Mouse (Mus musculus) gastrocnemius, adult 8-10 months (tissue): ENCODE results near the gene Slc22a18. TPM values are rescaled to one million over a fixed set of nuclear protein-coding genes. Genes with fewer than 3 reads are reported as not detected.
"Not testable (repeated sequence)": the region's sequence is repeated elsewhere in the genome, so short reads cannot be mapped to it uniquely, and the experiment has no call there.

Experiments
- DNase-seq, 2 experiments: peaks; one replicate each; pipeline ENCODE4 v3.0.0; 2022; ENCODE audit warnings: low spot score in 2 of 2
- total RNA-seq, 4 experiments: library from RNA; stranded (reverse); gene quantifications; 2 replicates each; pipeline ENCODE4 v1.2.4; 2022

Gene Slc22a18
- total RNA-seq, 4 experiments from 2014 or later, result 0.32 to 0.56 TPM; not detected in 2

- no peak for DNase-seq
Measured at GRCm38 (mm10) chr7:143502418-143503200, 29.1 kb downstream of the Slc22a18 start, which contains the start of gene Phlda2. Gene Phlda2, minus strand, starts transcription at chr7:143503150.

DNA sequence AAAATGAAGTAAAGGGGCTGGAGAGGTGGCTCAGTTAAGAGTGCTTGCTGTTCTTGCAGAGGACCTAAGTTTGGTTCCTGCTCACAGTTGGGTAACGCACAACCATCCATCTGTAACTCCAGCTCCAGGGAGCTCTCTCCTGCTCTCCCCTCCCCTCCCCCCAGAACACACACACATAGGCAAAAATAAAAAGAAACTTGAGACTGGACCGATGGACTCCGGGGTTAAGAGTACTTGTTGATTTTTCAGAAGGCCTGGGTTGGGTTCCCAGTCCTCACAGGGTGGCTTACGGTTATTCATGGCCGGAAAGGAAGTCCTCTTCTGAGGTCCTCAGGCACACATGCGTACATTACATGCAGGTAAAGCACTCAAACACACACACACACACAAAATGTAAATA lies 30.4 kb downstream of the Slc22a18 start:
- DNase-seq, result no peak

DNA sequence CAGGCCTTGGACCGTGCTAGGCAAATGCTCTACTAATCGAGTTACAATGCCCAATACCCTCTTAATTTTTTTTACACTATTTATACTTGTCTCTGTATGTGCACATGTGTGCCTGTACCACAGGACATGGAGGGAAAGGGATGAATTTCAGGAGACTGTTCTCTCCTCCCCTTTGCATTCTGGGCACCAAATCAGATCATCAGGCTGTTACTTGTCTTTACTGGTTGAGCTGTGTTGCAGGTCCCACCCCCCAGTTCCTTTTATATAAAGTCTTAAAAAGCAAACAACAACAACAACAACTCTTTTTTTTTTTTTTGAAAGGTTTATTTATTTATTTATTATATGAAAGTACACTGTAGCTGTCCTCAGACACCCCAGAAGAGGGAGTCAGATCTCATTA lies 31.9 kb downstream of the Slc22a18 start:
- DNase-seq, result no peak

DNA sequence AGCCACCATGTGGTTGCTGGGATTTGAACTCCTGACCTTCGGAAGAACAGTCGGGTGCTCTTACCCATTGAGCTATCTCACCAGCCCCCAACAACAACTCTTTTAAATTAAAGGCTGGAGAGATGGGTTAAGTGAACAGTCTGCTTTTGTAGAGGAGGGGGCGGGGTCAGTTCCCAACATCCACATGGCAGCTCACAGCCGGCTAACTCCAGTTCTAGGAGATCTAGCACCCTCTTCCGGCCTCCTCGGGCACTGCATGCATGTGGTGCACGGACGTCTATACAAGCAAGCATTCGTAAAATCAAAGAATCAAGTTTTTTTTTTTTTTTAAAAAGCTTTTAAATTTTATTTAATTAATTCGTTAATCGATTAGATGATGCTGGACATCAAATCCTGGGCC lies 32.3 kb downstream of the Slc22a18 start:
- peak; percentile 63 for DNase-seq

GRCm38 (mm10) chr7:143506271-143506670 lies 32.7 kb downstream of the Slc22a18 start:
- DNase-seq, result no peak

- no peak for DNase-seq
Measured at GRCm38 (mm10) chr7:143506675-143507074, 33.1 kb downstream of the Slc22a18 start.

GRCm38 (mm10) chr7:143509566-143509965 lies 36.0 kb downstream of the Slc22a18 start:
- no peak for DNase-seq

- DNase-seq, result no peak
Measured at GRCm38 (mm10) chr7:143510593-143511334, 37.2 kb downstream of the Slc22a18 start.

GRCm38 (mm10) chr7:143511335-143511712 lies 37.8 kb downstream of the Slc22a18 start:
- no peak for DNase-seq

GRCm38 (mm10) chr7:143513763-143514415 lies 40.4 kb downstream of the Slc22a18 start:
- DNase-seq, result no peak

DNA sequence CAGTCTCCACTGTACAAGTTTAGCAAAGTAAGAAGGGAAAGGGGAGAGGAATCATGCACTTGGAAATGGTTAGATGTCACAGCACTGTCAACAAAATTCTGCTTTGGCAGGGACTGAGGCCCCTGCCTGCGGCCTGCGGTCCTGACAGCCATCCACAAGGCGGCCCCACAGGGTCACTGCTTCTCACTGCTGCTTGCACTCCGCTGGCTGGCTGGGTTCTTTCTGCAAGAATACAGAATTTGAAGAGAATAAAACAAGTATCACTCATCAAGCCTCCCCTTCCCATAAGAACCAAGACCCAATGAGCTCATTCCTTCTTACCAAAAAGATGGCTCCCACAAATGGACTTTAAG lies 40.9 kb downstream of the Slc22a18 start:
- no peak for DNase-seq

DNA sequence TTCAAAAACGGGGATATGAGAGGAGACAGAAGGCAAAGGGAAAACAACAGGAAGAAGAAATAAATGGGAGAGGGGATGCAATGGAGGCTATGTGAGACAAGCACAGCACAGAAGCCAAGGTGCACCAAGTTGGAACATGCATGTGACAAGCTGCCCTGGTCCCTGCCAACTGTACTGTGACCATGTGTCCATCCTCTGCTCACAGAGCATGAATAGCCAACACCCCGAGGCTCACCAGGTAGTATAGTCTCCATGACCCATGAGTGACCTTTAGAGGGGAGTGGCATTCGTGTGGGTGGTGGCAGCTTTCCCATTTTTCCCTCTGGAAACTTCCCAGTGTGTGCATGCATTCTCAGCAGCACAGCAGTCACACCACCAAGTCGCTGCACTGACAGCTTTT lies 45.8 kb downstream of the Slc22a18 start:
- DNase-seq, result no peak

- peak; percentile 20 to 56 for DNase-seq
Measured at GRCm38 (mm10) chr7:143532410-143532809, 58.9 kb downstream of the Slc22a18 start.

- DNase-seq, result no peak
Measured at GRCm38 (mm10) chr7:143533284-143533683, 59.7 kb downstream of the Slc22a18 start.

DNA sequence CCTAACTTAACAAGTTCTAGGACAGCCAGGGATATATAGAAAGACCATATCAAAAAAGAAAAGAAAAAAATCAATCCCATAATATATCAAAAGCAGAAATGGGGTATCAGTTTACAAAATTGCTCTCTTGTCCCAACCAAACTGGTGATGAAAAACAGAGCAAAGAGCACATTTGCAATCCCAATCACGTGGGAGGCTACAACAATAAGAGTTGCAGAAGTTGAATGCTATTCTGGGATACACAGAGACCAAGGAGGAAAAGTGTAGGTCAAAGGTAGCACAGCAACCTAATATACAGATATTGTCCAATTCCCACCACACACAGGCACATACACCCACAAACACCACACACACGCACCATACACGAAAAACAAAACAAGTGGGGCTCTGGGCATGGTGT lies 62.7 kb downstream of the Slc22a18 start:
- DNase-seq, result no peak

DNA sequence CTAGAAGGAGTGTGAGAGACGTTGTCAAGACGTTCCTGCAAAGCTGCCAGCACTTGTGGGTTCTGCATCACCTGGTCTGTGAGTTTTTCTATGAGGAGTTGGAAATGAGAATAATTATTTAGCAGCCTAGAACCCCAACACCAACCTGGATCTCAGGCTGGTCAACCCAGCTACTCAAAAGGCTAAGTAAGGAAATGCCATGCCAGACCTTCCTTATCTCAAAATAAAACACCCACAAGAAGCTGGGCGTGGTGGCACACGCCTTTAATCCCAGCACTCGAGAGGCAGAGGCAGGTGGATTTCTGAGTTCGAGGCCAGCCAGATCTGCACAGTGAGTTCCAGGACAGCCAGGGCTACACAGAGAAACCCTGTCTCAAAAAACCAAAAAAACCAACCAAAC lies 64.7 kb downstream of the Slc22a18 start:
- not testable (repeated sequence) for DNase-seq

GRCm38 (mm10) chr7:143538671-143539070 lies 65.1 kb downstream of the Slc22a18 start:
- no peak for DNase-seq

DNA sequence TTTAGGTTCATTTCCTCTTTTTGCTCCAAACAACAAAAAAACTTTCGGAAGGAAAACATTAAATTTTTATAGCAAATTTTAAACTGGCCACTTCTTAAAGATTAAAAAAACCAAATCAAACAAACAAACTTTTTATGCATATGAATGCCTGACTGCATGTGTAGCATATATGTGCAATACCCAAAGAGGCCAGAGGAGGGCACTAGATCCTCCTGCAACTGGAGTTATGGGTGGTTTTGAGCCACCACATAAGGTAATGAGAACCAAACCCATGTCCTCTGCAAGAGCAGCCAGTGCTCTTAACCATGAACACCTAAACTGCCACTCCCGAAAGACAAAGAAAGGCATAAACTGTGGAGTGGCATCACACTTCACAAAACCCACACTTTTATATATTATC lies 70.8 kb downstream of the Slc22a18 start:
- no peak for DNase-seq

GRCm38 (mm10) chr7:143546554-143546953 lies 73.0 kb downstream of the Slc22a18 start:
- no peak for DNase-seq

- no peak for DNase-seq
Measured at GRCm38 (mm10) chr7:143548231-143548961, 74.9 kb downstream of the Slc22a18 start.
